In the genomic region with DNA sequence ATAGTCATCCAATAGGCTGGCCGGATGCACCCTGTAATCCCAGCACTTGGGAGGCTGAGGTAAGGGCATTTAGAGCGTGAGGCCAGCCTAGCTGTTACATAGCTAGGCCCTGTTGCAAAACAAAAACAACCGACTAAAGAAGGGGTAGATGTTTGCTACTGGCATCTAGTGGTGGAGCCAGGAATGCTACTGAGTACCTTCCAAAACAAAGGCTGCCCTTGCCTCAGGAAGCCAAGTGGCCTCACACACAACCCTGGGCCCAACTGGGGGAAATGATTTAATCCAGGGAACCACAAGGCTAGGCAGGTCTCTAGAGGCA, we compare ENCODE assay signal across 8 mouse cellular contexts. TPM values are rescaled to one million over a fixed set of nuclear protein-coding genes. Genes with fewer than 3 reads are reported as not detected.
DNase-seq lines count a peak whose midpoint lies in the region; ATAC-seq and TF ChIP-seq lines count a peak whose summit lies in the region.

No protein-coding gene starts in this region.

- peak; percentile 55 for DNase-seq in retina, postnatal 1 day
- DNase-seq in retina, embryonic 14.5 days (ENCODE audit: low spot score), result no peak
- DNase-seq in skeletal muscle tissue, adult 2 months (ENCODE audit: low read depth, low spot score), result peak; percentile 71
- no peak for DNase-seq in right cerebral cortex, postnatal 14 days
- no peak for DNase-seq in left cerebral cortex, adult 18-20 months (ENCODE audit: low spot score in 2 of 2)

- ATAC-seq in hindbrain, embryonic 13.5 days (ENCODE audit: low FRiP score), result no peak
- ATAC-seq in liver, embryonic 12.5 days, result no peak

- TF ChIP-seq CTCF in embryonic fibroblast, embryonic 13.5 days (IDR thresholded peaks at IDR 0.05; ENCODE audit: borderline replicate concordance, insufficient read depth, low read length), result no peak

- TF ChIP-seq POLR2A in embryonic fibroblast, embryonic 13.5 days (IDR thresholded peaks at IDR 0.05; ENCODE audit: low read depth, low read length), result no peak

- H3K27ac ChIP-seq in embryonic fibroblast, embryonic 13.5 days (ENCODE audit: insufficient read depth, low read length), result peak overlapping the region; percentile 22; the same call in 1 of the 2 replicates
- H3K27ac ChIP-seq in hindbrain, embryonic 13.5 days, result peak overlapping the region; percentile 89
- peak overlapping the region; percentile 99 for H3K27ac ChIP-seq in liver, embryonic 12.5 days

- H3K36me3 ChIP-seq in hindbrain, embryonic 13.5 days, result peaks cover 18% of the 10 kb centered on the region
- peaks cover 36% of the 10 kb centered on the region for H3K36me3 ChIP-seq in liver, embryonic 12.5 days

- no peak overlapping the region for H3K4me2 ChIP-seq in hindbrain, embryonic 13.5 days
- H3K4me2 ChIP-seq in liver, embryonic 12.5 days, result peak overlapping the region; percentile 78

- no peak overlapping the region for H3K9ac ChIP-seq in hindbrain, embryonic 13.5 days
- H3K9ac ChIP-seq in liver, embryonic 12.5 days, result peak overlapping the region; percentile 78

- peaks cover 16% of the 10 kb centered on the region for H3K4me1 ChIP-seq in embryonic fibroblast, embryonic 13.5 days (ENCODE audit: control insufficient read depth, insufficient read depth, low read length)
- peaks cover 82% of the 10 kb centered on the region for H3K4me1 ChIP-seq in hindbrain, embryonic 13.5 days (replicated peaks)
- peaks cover 100% of the 10 kb centered on the region for H3K4me1 ChIP-seq in liver, embryonic 12.5 days

- no peaks in the 10 kb centered on the region for H3K9me3 ChIP-seq in hindbrain, embryonic 13.5 days
- no peaks in the 10 kb centered on the region for H3K9me3 ChIP-seq in liver, embryonic 12.5 days (replicated peaks)

- H3K4me3 ChIP-seq in embryonic fibroblast, embryonic 13.5 days (ENCODE audit: insufficient read depth, low read length), result no peak overlapping the region
- H3K4me3 ChIP-seq in hindbrain, embryonic 13.5 days, result no peak overlapping the region
- H3K4me3 ChIP-seq in liver, embryonic 12.5 days, result peak overlapping the region; percentile 63

- 24% methylated on average over 3 of the region's 3 CpGs for WGBS in hindbrain, embryonic 13.5 days
- 26% methylated on average over 3 of the region's 3 CpGs for WGBS in liver, embryonic 12.5 days (ENCODE audit: insufficient replicate concordance)

- peaks cover 48% of the 10 kb centered on the region for H3K27me3 ChIP-seq in hindbrain, embryonic 13.5 days
- no peaks in the 10 kb centered on the region; the same call in 1 of the 2 replicates for H3K27me3 ChIP-seq in liver, embryonic 12.5 days (replicated peaks)

RNA-seq across cellular contexts. Expression of gene G430095P16Rik, which starts 3.1 kb away (rescaled TPM):
- 0.74 TPM in 1 of 2 replicates, not detected in the other for polyA plus RNA-seq in embryonic fibroblast, embryonic 13.5 days (2011; ENCODE audit: insufficient read length, low read depth, missing spikeins)
- polyA plus RNA-seq in hindbrain, embryonic 13.5 days (2015; fragmentation: Nextera tagmentation; extraction: Ambion mirVana), result 1.0 and 2.3 TPM in 2 replicates
- 11.0 and 12.0 TPM in 2 replicates for polyA plus RNA-seq in liver, embryonic 12.5 days (2016; fragmentation: Nextera tagmentation; extraction: Ambion mirVana)
- not detected for total RNA-seq in left cerebral cortex, adult 18-20 months (2021)

RNA-seq across cellular contexts. Expression of gene Lyl1, which starts 24.6 kb away (rescaled TPM):
- not detected in 2 replicates for polyA plus RNA-seq in embryonic fibroblast, embryonic 13.5 days (2011; ENCODE audit: insufficient read length, low read depth, missing spikeins)
- polyA plus RNA-seq in hindbrain, embryonic 13.5 days (2015; fragmentation: Nextera tagmentation; extraction: Ambion mirVana), result 3.9 and 4.2 TPM in 2 replicates
- polyA plus RNA-seq in liver, embryonic 12.5 days (2016; fragmentation: Nextera tagmentation; extraction: Ambion mirVana), result 82.3 and 83.1 TPM in 2 replicates
- total RNA-seq in left cerebral cortex, adult 18-20 months (2021), result 1 to 10 TPM; 2.6 TPM

RNA-seq across cellular contexts. Expression of gene Nacc1, which starts 38.2 kb away (rescaled TPM):
- 47.2 and 54.9 TPM in 2 replicates for polyA plus RNA-seq in embryonic fibroblast, embryonic 13.5 days (2011; ENCODE audit: insufficient read length, low read depth, missing spikeins)
- 13.7 and 14.4 TPM in 2 replicates for polyA plus RNA-seq in hindbrain, embryonic 13.5 days (2015; fragmentation: Nextera tagmentation; extraction: Ambion mirVana)
- 12.5 and 12.9 TPM in 2 replicates for polyA plus RNA-seq in liver, embryonic 12.5 days (2016; fragmentation: Nextera tagmentation; extraction: Ambion mirVana)
- 10 to 100 TPM; 93.7 to 99.0 TPM for total RNA-seq in left cerebral cortex, adult 18-20 months (2021)

RNA-seq across cellular contexts. Expression of gene Trmt1, which starts 39.8 kb away (rescaled TPM):
- 80.2 and 86.7 TPM in 2 replicates for polyA plus RNA-seq in embryonic fibroblast, embryonic 13.5 days (2011; ENCODE audit: insufficient read length, low read depth, missing spikeins)
- polyA plus RNA-seq in hindbrain, embryonic 13.5 days (2015; fragmentation: Nextera tagmentation; extraction: Ambion mirVana), result 51.9 and 60.3 TPM in 2 replicates
- 57.3 and 62.0 TPM in 2 replicates for polyA plus RNA-seq in liver, embryonic 12.5 days (2016; fragmentation: Nextera tagmentation; extraction: Ambion mirVana)
- 100 to 1,000 TPM in 1 of 2 experiments, 10 to 100 TPM in 1; 99.1 to 101 TPM for total RNA-seq in left cerebral cortex, adult 18-20 months (2021)

Comparison
In these comparisons a context has a peak if more than half of its experiments do, and no peak if none do; other contexts are left out.
1. DNase-seq: peak in retina, postnatal 1 day (single experiment) and skeletal muscle tissue, adult 2 months (single experiment); none in retina, embryonic 14.5 days (single experiment), right cerebral cortex, postnatal 14 days (single experiment) and left cerebral cortex, adult 18-20 months (0 of 2).
2. H3K27ac ChIP-seq: peak in every context shown above with its lines; median percentile 99 in liver, embryonic 12.5 days; 89 in hindbrain, embryonic 13.5 days; 22 in embryonic fibroblast, embryonic 13.5 days.
3. RNA of gene Lyl1, which starts 24.6 kb away (polyA plus RNA-seq): 82.3 to 83.1 TPM in liver, embryonic 12.5 days; 3.9 to 4.2 TPM in hindbrain, embryonic 13.5 days and not detected in embryonic fibroblast, embryonic 13.5 days; every median in the first group is over 10 times any median in the second.